Mouse (Mus musculus) liver, embryonic 16.5 days (tissue): ENCODE results near the gene Hexb. TPM values are rescaled to one million over a fixed set of nuclear protein-coding genes. Genes with fewer than 3 reads are reported as not detected.
A peak's percentile ranks its signal among the peaks of the same experiment; 100 is the strongest.

ENCODE experiments used
- ATAC-seq: fragments of 200-750 bp; cut with Nextera tagmentation; 2 replicates; pipeline ENCODE4 v1.8.0; 2017; ENCODE audit warnings: low read depth, mild to moderate bottlenecking, moderate number of reproducible peaks, moderate library complexity
- H3K27ac ChIP-seq: fragments of 300-500 bp; sonication (generic); 2 replicates; pipeline ENCODE4 v1.5.1; 2014; ENCODE audit warnings: mild to moderate bottlenecking, low read length
- H3K27me3 ChIP-seq: fragments of 300-500 bp; sonication (generic); 2 replicates; pipeline ENCODE4 v1.6.1; 2014; ENCODE audit warnings: low read depth, low read length, mixed read lengths; ENCODE audit not compliant: control insufficient read depth, insufficient read depth
- H3K36me3 ChIP-seq: fragments of 300-500 bp; sonication (generic); 2 replicates; pipeline ENCODE4 v1.6.1; 2014; ENCODE audit warnings: mild to moderate bottlenecking; ENCODE audit not compliant: control insufficient read depth, insufficient read depth
- H3K4me1 ChIP-seq: fragments of 300-500 bp; sonication (generic); 2 replicates; pipeline ENCODE4 v1.6.1; 2014; ENCODE audit warnings: low read depth, low read length, mixed read lengths; ENCODE audit not compliant: control insufficient read depth
- H3K4me2 ChIP-seq: fragments of 300-500 bp; sonication (generic); 2 replicates; pipeline ENCODE4 v1.6.1; 2014; ENCODE audit warnings: low read depth, low read length, mixed read lengths
- H3K4me3 ChIP-seq: fragments of 300-500 bp; sonication (generic); 2 replicates; pipeline ENCODE4 v1.5.1; 2014; ENCODE audit warnings: low read depth, mild to moderate bottlenecking, low read length
- H3K9ac ChIP-seq: fragments of 300-500 bp; sonication (generic); 2 replicates; pipeline ENCODE4 v1.6.1; 2014; ENCODE audit warnings: low read depth, low read length
- H3K9me3 ChIP-seq: fragments of 300-500 bp; sonication (generic); replicated peaks from 2 replicates; pipeline ENCODE4 v1.6.1; 2016; ENCODE audit warnings: low read length; ENCODE audit not compliant: control insufficient read depth
- WGBS: fragments of 180-500 bp; shearing (Covaris S2); extraction: QIAGEN DNeasy Blood & Tissue Kit; methylation state at CpG from one replicate; pipeline ENCODE4 v1.1.7; 2014; ENCODE audit not compliant: insufficient replicate concordance; 5-methylcytosine and 5-hydroxymethylcytosine counted together
- polyA plus RNA-seq: library from polyadenylated mRNA; unstranded; fragments of >200 nt; fragmentation: Nextera tagmentation; extraction: Ambion mirVana; gene quantifications from 2 replicates; pipeline ENCODE4 v1.2.1, GENCODE M21; 2015

Gene Hexb
- polyA plus RNA-seq, 1 experiment from 2014 or later = 32.2 TPM

GRCm38 (mm10) chr13:97214583-97215268, 16.6 kb upstream of the Hexb start:
- no peaks in the 10 kb centered on the region for H3K36me3 ChIP-seq
- no peak overlapping the region for H3K9ac ChIP-seq
- no peak overlapping the region for H3K27ac ChIP-seq
- H3K27me3 ChIP-seq = no peaks in the 10 kb centered on the region
- H3K4me3 ChIP-seq = no peak overlapping the region
- H3K9me3 ChIP-seq = no peaks in the 10 kb centered on the region
- ATAC-seq = no peak
- no peak overlapping the region for H3K4me2 ChIP-seq
- H3K4me1 ChIP-seq = no peaks in the 10 kb centered on the region
- 58% methylated on average over 3 of the region's 3 CpGs for WGBS

- 39% methylated on average over 3 of the region's 3 CpGs for WGBS
- Histone ChIP-seq H3K27me3 (no peaks in the 10 kb centered on the region), H3K4me2 (no peak overlapping the region), H3K9me3 (no peaks in the 10 kb centered on the region), H3K4me1 (peaks cover 10% of the 10 kb centered on the region), H3K36me3 (no peaks in the 10 kb centered on the region), H3K4me3 (no peak overlapping the region), H3K9ac (no peak overlapping the region), H3K27ac (no peak overlapping the region)
- no peak for ATAC-seq
Observed at GRCm38 (mm10) chr13:97208500-97209010, 10.4 kb upstream of the Hexb start.

- Histone ChIP-seq H3K4me2 (no peak overlapping the region), H3K4me3 (no peak overlapping the region), H3K27me3 (no peaks in the 10 kb centered on the region), H3K27ac (no peak overlapping the region), H3K9me3 (no peaks in the 10 kb centered on the region), H3K4me1 (peaks cover 10% of the 10 kb centered on the region), H3K36me3 (no peaks in the 10 kb centered on the region), H3K9ac (no peak overlapping the region)
- WGBS = 26% methylated on average over 7 of the region's 7 CpGs
- ATAC-seq = no peak
Observed at GRCm38 (mm10) chr13:97208112-97208478, 9.9 kb upstream of the Hexb start.

GRCm38 (mm10) chr13:97207472-97208111, 9.4 kb upstream of the Hexb start:
- Histone ChIP-seq H3K4me1 (peaks cover 10% of the 10 kb centered on the region), H3K4me2 (no peak overlapping the region), H3K27ac (no peak overlapping the region), H3K9me3 (no peaks in the 10 kb centered on the region), H3K36me3 (no peaks in the 10 kb centered on the region), H3K9ac (no peak overlapping the region), H3K27me3 (no peaks in the 10 kb centered on the region), H3K4me3 (no peak overlapping the region)
- 62% methylated on average over 7 of the region's 7 CpGs for WGBS
- no peak for ATAC-seq

- H3K4me2 ChIP-seq = no peak overlapping the region
Observed at GRCm38 (mm10) chr13:97206046-97206445, 7.9 kb upstream of the Hexb start.

GRCm38 (mm10) chr13:97205052-97205701, 7.0 kb upstream of the Hexb start:
- WGBS = 5% methylated on average over 18 of the region's 18 CpGs
- peak overlapping the region; percentile 71 for H3K27ac ChIP-seq
- H3K4me2 ChIP-seq = peak overlapping the region; percentile 52
- H3K9ac ChIP-seq = no peak overlapping the region; the same call in 1 of the 2 replicates
- peak; percentile 88 for ATAC-seq
- H3K36me3 ChIP-seq = no peaks in the 10 kb centered on the region
- H3K27me3 ChIP-seq = no peaks in the 10 kb centered on the region
- H3K9me3 ChIP-seq = no peaks in the 10 kb centered on the region
- peaks cover 10% of the 10 kb centered on the region for H3K4me1 ChIP-seq
- H3K4me3 ChIP-seq = peak overlapping the region; percentile 41

More at GRCm38 (mm10) chr13:97206046-97206445, 7.9 kb upstream of the Hexb start:
- no peaks in the 10 kb centered on the region for H3K36me3 ChIP-seq
- no peaks in the 10 kb centered on the region for H3K27me3 ChIP-seq
- peaks cover 10% of the 10 kb centered on the region for H3K4me1 ChIP-seq
- H3K27ac ChIP-seq = peak overlapping the region; percentile 2; the same call in 1 of the 2 replicates
- no peak overlapping the region; the same call in 1 of the 2 replicates for H3K9ac ChIP-seq
- H3K4me3 ChIP-seq = no peak overlapping the region
- ATAC-seq = no peak
- H3K9me3 ChIP-seq = no peaks in the 10 kb centered on the region
- WGBS = 71% methylated on average over 2 of the region's 2 CpGs

GRCm38 (mm10) chr13:97201896-97202295, 3.7 kb upstream of the Hexb start:
- Histone ChIP-seq H3K4me2 (no peak overlapping the region), H3K4me3 (no peak overlapping the region), H3K9me3 (no peaks in the 10 kb centered on the region), H3K9ac (no peak overlapping the region), H3K36me3 (no peaks in the 10 kb centered on the region), H3K27me3 (no peaks in the 10 kb centered on the region), H3K4me1 (peaks cover 21% of the 10 kb centered on the region), H3K27ac (no peak overlapping the region)
- 58% methylated on average over 4 of the region's 4 CpGs for WGBS
- ATAC-seq = no peak

- H3K36me3 ChIP-seq = no peaks in the 10 kb centered on the region
Observed at GRCm38 (mm10) chr13:97201076-97201475, 2.9 kb upstream of the Hexb start.

GRCm38 (mm10) chr13:97199123-97199522, 966 bp upstream of the Hexb start:
- H3K4me1 ChIP-seq = peaks cover 10% of the 10 kb centered on the region
- H3K9ac ChIP-seq = no peak overlapping the region
- 42% methylated on average over 2 of the region's 2 CpGs for WGBS
- H3K4me3 ChIP-seq = no peak overlapping the region
- no peaks in the 10 kb centered on the region for H3K36me3 ChIP-seq
- H3K27me3 ChIP-seq = no peaks in the 10 kb centered on the region
- H3K4me2 ChIP-seq = no peak overlapping the region
- no peak overlapping the region for H3K27ac ChIP-seq
- no peaks in the 10 kb centered on the region for H3K9me3 ChIP-seq
- no peak for ATAC-seq

More at GRCm38 (mm10) chr13:97201076-97201475, 2.9 kb upstream of the Hexb start:
- no peak for ATAC-seq
- Histone ChIP-seq H3K27ac (no peak overlapping the region), H3K9ac (no peak overlapping the region), H3K9me3 (no peaks in the 10 kb centered on the region), H3K4me2 (no peak overlapping the region), H3K4me3 (no peak overlapping the region), H3K27me3 (no peaks in the 10 kb centered on the region), H3K4me1 (peaks cover 21% of the 10 kb centered on the region)
- WGBS = 58% methylated on average over 7 of the region's 7 CpGs
